Mouse (Mus musculus) hindbrain, postnatal 0 days (tissue): ENCODE data around the gene Tmem63a. TPM values are rescaled to one million over a fixed set of nuclear protein-coding genes. Genes with fewer than 3 reads are reported as not detected.

Experiments used
- ATAC-seq: fragments of 200-750 bp; cut with Nextera tagmentation; 2 replicates; pipeline ENCODE4 v1.8.0; 2017; ENCODE audit warnings: mild to moderate bottlenecking, moderate TSS enrichment, moderate library complexity
- DNase-seq: peaks from one replicate; pipeline ENCODE4 v3.0.0-alpha.2; 2015; ENCODE audit warnings: low spot score
- H3K27ac ChIP-seq: fragments of 300-500 bp; sonication (generic); 2 replicates; pipeline ENCODE4 v1.5.1; 2014; ENCODE audit warnings: mild to moderate bottlenecking
- H3K27me3 ChIP-seq: fragments of 300-500 bp; sonication (generic); 2 replicates; pipeline ENCODE4 v1.6.1; 2014; ENCODE audit warnings: low read length, mixed read lengths; ENCODE audit not compliant: insufficient read depth
- H3K36me3 ChIP-seq: fragments of 300-500 bp; sonication (generic); 2 replicates; pipeline ENCODE4 v1.6.1; 2014; ENCODE audit warnings: low read length, mixed read lengths; ENCODE audit not compliant: insufficient read depth
- H3K4me1 ChIP-seq: fragments of 300-500 bp; sonication (generic); 2 replicates; pipeline ENCODE4 v1.6.1; 2014; ENCODE audit warnings: antibody characterized with exemption, low read length, mixed read lengths; ENCODE audit not compliant: insufficient read depth
- H3K4me2 ChIP-seq: fragments of 300-500 bp; sonication (generic); 2 replicates; pipeline ENCODE4 v1.6.1; 2014; ENCODE audit warnings: low read depth, mild to moderate bottlenecking, low read length, moderate library complexity, mixed read lengths
- H3K4me3 ChIP-seq: fragments of 300-500 bp; sonication (generic); 2 replicates; pipeline ENCODE4 v1.5.1; 2014; ENCODE audit warnings: low read length
- H3K9ac ChIP-seq: fragments of 300-500 bp; sonication (generic); replicated peaks from 2 replicates; pipeline ENCODE4 v1.6.1; 2014; ENCODE audit warnings: mild to moderate bottlenecking, low read length, moderate library complexity, mixed read lengths
- H3K9me3 ChIP-seq: fragments of 300-500 bp; sonication (generic); 2 replicates; pipeline ENCODE4 v1.6.1; 2016; ENCODE audit warnings: low read length, mixed read lengths
- CTCF ChIP-seq: IDR thresholded peaks from 2 replicates; pipeline ENCODE4 v1.5.1; 2016; ENCODE audit warnings: antibody characterized with exemption, control low read depth, low read depth
- WGBS: fragments of 180-500 bp; shearing (Covaris S2); extraction: QIAGEN DNeasy Blood & Tissue Kit; methylation state at CpG from one replicate; pipeline ENCODE4 v1.1.7; 2014; 5-methylcytosine and 5-hydroxymethylcytosine counted together
- polyA plus RNA-seq: library from polyadenylated mRNA; unstranded; fragments of >200 nt; fragmentation: Nextera tagmentation; extraction: Ambion mirVana; gene quantifications from 2 replicates; pipeline ENCODE4 v1.2.1, GENCODE M21; 2015
- total RNA-seq: library from RNA; depleted of rRNA; stranded (reverse); fragments of >200 nt; gene quantifications from 2 replicates; pipeline ENCODE4 v1.2.3, GENCODE M21; 2014

The Tmem63a gene
- total and polyA plus RNA-seq, 2 experiments from 2014 or later = 3.0 to 5.4 TPM

DNA sequence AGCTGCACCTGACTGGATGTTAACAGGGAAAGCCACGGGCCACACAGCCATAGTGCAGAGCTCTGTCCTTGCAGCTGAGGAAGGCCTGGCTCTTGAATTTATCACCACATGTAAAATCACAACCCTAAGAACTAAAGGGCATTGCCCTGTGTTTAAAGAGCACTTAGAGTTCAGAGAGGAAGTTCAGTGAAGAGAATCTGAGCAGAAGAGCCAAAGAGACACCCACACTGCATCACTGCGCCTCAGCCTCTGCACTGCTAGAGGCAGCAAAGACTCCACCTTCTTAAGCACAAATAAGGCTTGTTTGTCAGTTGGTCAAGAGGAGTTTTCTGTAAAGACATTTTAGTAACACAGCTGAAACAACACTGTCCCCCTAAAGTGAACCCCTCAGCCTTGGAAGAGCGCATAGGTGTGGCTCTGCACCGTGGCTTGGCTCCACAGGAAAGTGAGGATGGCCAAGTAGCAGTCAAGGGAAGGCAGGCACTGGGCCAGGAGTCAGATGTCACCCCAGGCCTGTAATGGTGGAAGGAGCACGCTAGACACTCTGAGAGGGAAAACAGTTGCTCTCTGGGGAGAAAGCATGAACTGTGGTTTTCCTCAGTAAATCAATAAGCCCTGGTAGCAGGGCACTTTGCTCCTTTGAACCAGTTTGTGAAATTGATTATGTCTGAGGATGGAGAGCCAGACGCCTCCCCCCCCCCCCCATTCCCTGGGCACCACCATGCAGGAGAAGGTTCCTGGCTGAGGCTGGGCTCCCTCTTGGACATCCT is 72.8 kb downstream of the Tmem63a start:
- ATAC-seq (no peak), DNase-seq (no peak)
- Histone ChIP-seq H3K9me3 (no peaks in the 10 kb centered on the region), H3K27me3 (no peaks in the 10 kb centered on the region), H3K4me2 (no peak overlapping the region), H3K4me1 (peaks cover 4% of the 10 kb centered on the region; the same call in 1 of the 2 replicates), H3K4me3 (no peak overlapping the region), H3K36me3 (no peaks in the 10 kb centered on the region), H3K9ac (no peak overlapping the region), H3K27ac (peak overlapping the region; percentile 71; the same call in 1 of the 2 replicates)
- WGBS = 55% methylated on average over 6 of the region's 6 CpGs
- TF ChIP-seq CTCF = no peak

- Histone ChIP-seq H3K9me3 (no peaks in the 10 kb centered on the region), H3K27ac (peak overlapping the region; percentile 71; the same call in 1 of the 2 replicates)
- ATAC-seq = no peak
These were observed 73.4 kb downstream of the Tmem63a start for GRCm38 (mm10) chr1:181015558-181015957.

DNA sequence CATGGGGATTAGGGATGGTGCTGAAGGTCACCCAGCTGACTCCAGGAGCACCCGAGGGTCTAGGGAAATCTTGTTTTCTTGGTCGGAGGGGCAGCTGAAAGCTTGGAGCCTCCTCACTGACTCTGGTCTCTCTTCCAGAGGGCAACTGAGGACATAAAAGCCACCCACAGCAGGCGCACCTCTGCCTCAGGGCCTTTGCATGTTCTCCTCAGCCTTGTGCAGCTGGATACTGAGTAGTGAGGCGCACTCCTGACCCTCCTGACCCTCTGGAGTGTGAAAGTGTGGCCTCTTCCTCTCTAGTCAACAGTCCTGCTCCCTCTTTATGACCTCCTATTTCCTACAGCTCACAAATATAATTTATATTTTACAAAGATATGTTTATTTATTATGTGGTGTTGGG is 73.9 kb downstream of the Tmem63a start:
- no peak for ATAC-seq
- Histone ChIP-seq H3K27me3 (no peaks in the 10 kb centered on the region), H3K27ac (peak overlapping the region; percentile 71; the same call in 1 of the 2 replicates), H3K4me2 (peak overlapping the region; percentile 96), H3K4me1 (peaks cover 4% of the 10 kb centered on the region; the same call in 1 of the 2 replicates), H3K4me3 (no peak overlapping the region), H3K9me3 (no peaks in the 10 kb centered on the region), H3K36me3 (no peaks in the 10 kb centered on the region), H3K9ac (no peak overlapping the region)
- WGBS = 65% methylated on average over 4 of the region's 4 CpGs
- DNase-seq = no peak
- no peak for TF ChIP-seq CTCF

More at GRCm38 (mm10) chr1:181015558-181015957, 73.4 kb downstream of the Tmem63a start:
- no peak overlapping the region for H3K4me3 ChIP-seq
- no peaks in the 10 kb centered on the region for H3K27me3 ChIP-seq
- H3K36me3 ChIP-seq = no peaks in the 10 kb centered on the region
- H3K4me2 ChIP-seq = no peak overlapping the region
- peak; percentile 46 for DNase-seq
- H3K9ac ChIP-seq = no peak overlapping the region
- peaks cover 4% of the 10 kb centered on the region; the same call in 1 of the 2 replicates for H3K4me1 ChIP-seq
- no peak for TF ChIP-seq CTCF

GRCm38 (mm10) chr1:181016532-181017131 is 74.5 kb downstream of the Tmem63a start:
- no peak for TF ChIP-seq CTCF
- Histone ChIP-seq H3K4me2 (peak overlapping the region; percentile 96), H3K27me3 (no peaks in the 10 kb centered on the region), H3K4me1 (peaks cover 4% of the 10 kb centered on the region; the same call in 1 of the 2 replicates), H3K4me3 (peak overlapping the region; percentile 46), H3K9me3 (no peaks in the 10 kb centered on the region), H3K9ac (peak overlapping the region; percentile 51), H3K36me3 (no peaks in the 10 kb centered on the region), H3K27ac (peak overlapping the region; percentile 71)
- ATAC-seq = peak; percentile 77
- WGBS = under 1% methylated on average over 21 of the region's 21 CpGs
- peak; percentile 79 for DNase-seq

DNA sequence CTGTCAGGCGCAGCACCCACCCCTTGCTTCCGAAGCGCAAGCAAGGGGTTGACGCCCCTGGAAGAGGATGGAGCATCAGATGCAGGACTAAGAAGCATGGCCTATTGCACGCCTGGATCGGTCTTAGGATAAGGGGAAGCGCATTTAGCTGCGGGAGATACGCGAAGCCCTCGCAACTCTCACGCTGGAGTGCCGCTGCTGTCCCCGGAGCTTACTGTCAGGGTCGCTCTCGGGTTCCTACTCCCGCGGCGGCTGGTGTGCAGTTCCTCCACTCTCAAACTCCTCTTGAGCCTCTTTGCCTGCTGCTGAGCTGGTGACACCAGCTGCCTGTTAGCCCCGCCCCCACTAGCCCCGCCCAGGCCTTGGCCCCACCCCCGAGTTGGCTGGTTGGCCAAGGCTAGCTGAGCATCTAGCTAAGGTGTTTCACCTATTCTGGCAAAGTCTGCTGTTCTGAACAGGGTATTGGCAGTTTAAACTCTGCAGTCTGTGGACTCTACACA is 75.1 kb downstream of the Tmem63a start:
- TF ChIP-seq CTCF = no peak

GRCm38 (mm10) chr1:181017890-181018420 is 75.8 kb downstream of the Tmem63a start:
- DNase-seq (no peak), ATAC-seq (no peak)
- WGBS = 71% methylated on average over 13 of the region's 13 CpGs
- Histone ChIP-seq H3K4me3 (no peak overlapping the region), H3K36me3 (no peaks in the 10 kb centered on the region), H3K27me3 (no peaks in the 10 kb centered on the region), H3K4me2 (peak overlapping the region; percentile 96), H3K27ac (no peak overlapping the region), H3K9ac (no peak overlapping the region), H3K9me3 (no peaks in the 10 kb centered on the region), H3K4me1 (peaks cover 4% of the 10 kb centered on the region; the same call in 1 of the 2 replicates)
- TF ChIP-seq CTCF = no peak

More for the DNA sequence above, 75.1 kb downstream of the Tmem63a start:
- no peaks in the 10 kb centered on the region for H3K27me3 ChIP-seq
- no peaks in the 10 kb centered on the region for H3K9me3 ChIP-seq
- ATAC-seq = peak; percentile 84
- peak overlapping the region; percentile 71 for H3K27ac ChIP-seq
- H3K4me3 ChIP-seq = peak overlapping the region; percentile 46
- WGBS = under 1% methylated on average over 22 of the region's 22 CpGs
- H3K9ac ChIP-seq = peak overlapping the region; percentile 51
- peak; percentile 76 for DNase-seq
- peak overlapping the region; percentile 96 for H3K4me2 ChIP-seq
- H3K36me3 ChIP-seq = no peaks in the 10 kb centered on the region
- peaks cover 4% of the 10 kb centered on the region; the same call in 1 of the 2 replicates for H3K4me1 ChIP-seq
